Mouse (Mus musculus): ENCODE measurements at regions not wholly inside any gene's neighbourhood (a gene's known extent, or its start where the extent isn't known, plus 50 kb on each side); places are given as distances from the start of the nearest gene placed in this dataset.

DNA sequence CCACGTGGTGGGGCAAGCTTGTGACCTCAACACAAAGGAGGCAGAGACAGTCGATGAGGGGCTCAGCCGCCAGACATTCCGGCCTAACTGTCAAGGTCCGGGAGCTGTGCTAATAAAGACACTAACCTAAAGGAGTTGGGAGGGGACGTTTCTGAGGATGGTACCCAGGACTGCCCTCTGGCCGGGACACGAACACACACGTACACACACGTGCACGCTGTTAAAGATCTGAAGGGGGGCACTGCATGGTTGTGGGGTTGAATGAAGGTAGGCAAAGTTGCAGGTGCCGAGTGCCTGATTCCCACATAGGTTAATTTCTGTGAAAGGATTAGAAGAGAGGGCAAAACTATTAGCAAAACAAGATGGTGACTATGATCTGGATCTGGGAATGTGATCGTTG lies 65.4 kb upstream of the Mitf start:
- ATAC-seq (ENCODE audit: insufficient read depth, low FRiP score), result no peak
- Histone ChIP-seq H3K27ac (ENCODE audit: low read length) (no peak overlapping the region), H3K4me2 (ENCODE audit: low read depth, low read length) (no peak overlapping the region), H3K27me3 (ENCODE audit: control insufficient read depth, insufficient read depth, low read length) (no peaks in the 10 kb centered on the region), H3K9me3 (replicated peaks; ENCODE audit: control insufficient read depth, low read length) (no peaks in the 10 kb centered on the region), H3K9ac (ENCODE audit: low read length) (no peak overlapping the region), H3K4me3 (replicated peaks; ENCODE audit: low read length) (no peak overlapping the region), H3K36me3 (ENCODE audit: control insufficient read depth, insufficient read depth, low read length) (no peaks in the 10 kb centered on the region), H3K4me1 (ENCODE audit: control insufficient read depth, insufficient read depth, low read length) (no peaks in the 10 kb centered on the region)
- WGBS, result 67% methylated on average over 13 of the region's 13 CpGs

GRCm38 (mm10) chr6:97740851-97741201 lies 66.0 kb upstream of the Mitf start:
- Histone ChIP-seq H3K4me1 (ENCODE audit: control insufficient read depth, insufficient read depth, low read length) (no peaks in the 10 kb centered on the region), H3K27ac (ENCODE audit: low read length) (no peak overlapping the region), H3K4me3 (replicated peaks; ENCODE audit: low read length) (no peak overlapping the region), H3K36me3 (ENCODE audit: control insufficient read depth, insufficient read depth, low read length) (no peaks in the 10 kb centered on the region), H3K4me2 (ENCODE audit: low read depth, low read length) (no peak overlapping the region), H3K27me3 (ENCODE audit: control insufficient read depth, insufficient read depth, low read length) (no peaks in the 10 kb centered on the region), H3K9ac (ENCODE audit: low read length) (no peak overlapping the region), H3K9me3 (replicated peaks; ENCODE audit: control insufficient read depth, low read length) (no peaks in the 10 kb centered on the region)
- ATAC-seq (ENCODE audit: insufficient read depth, low FRiP score), result no peak
- WGBS, result 67% methylated on average over 11 of the region's 11 CpGs

DNA sequence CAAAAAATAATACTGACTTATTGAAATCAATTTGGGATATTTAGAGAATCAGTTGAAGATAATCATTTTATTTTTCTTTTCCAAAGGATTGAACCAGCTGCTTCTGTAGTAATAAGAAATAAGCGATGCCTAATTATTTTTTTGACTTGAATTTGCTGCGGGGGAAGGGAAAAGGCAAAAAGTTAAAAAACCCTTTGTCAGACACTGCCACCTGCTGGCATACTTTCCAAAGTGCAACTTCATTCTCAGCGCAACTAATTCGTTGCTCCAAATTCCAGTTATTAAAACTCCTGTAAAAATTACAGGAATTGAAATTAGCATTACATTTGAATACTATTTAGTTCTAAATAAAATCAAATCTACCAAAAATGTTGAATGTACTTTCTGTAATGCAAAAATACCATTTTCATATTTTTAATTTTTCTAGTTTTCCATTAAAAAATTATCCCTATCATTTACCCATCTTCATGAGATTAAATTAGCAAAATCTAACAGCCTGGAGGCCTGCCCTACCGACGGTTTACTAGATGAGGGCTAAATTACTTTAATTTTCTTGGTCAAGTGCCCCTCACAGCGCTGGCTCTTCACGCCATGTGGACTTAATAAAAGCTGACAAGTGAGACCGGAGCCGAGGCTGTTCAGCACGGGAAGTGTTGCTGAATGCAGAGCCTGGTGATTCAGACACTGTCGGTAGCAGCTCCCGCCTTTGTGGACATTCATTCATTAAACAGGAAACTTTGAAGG lies 66.6 kb upstream of the Mitf start:
- H3K4me3 ChIP-seq (replicated peaks; ENCODE audit: low read length), result no peak overlapping the region
- WGBS, result 24% methylated on average over 13 of the region's 13 CpGs
- H3K27ac ChIP-seq (ENCODE audit: low read length), result no peak overlapping the region
- no peak for ATAC-seq (ENCODE audit: insufficient read depth, low FRiP score)
- H3K4me2 ChIP-seq (ENCODE audit: low read depth, low read length), result no peak overlapping the region
- H3K4me1 ChIP-seq (ENCODE audit: control insufficient read depth, insufficient read depth, low read length), result no peaks in the 10 kb centered on the region
- H3K9me3 ChIP-seq (replicated peaks; ENCODE audit: control insufficient read depth, low read length), result no peaks in the 10 kb centered on the region
- H3K9ac ChIP-seq (ENCODE audit: low read length), result no peak overlapping the region
- H3K27me3 ChIP-seq (ENCODE audit: control insufficient read depth, insufficient read depth, low read length), result no peaks in the 10 kb centered on the region
- no peaks in the 10 kb centered on the region for H3K36me3 ChIP-seq (ENCODE audit: control insufficient read depth, insufficient read depth, low read length)

DNA sequence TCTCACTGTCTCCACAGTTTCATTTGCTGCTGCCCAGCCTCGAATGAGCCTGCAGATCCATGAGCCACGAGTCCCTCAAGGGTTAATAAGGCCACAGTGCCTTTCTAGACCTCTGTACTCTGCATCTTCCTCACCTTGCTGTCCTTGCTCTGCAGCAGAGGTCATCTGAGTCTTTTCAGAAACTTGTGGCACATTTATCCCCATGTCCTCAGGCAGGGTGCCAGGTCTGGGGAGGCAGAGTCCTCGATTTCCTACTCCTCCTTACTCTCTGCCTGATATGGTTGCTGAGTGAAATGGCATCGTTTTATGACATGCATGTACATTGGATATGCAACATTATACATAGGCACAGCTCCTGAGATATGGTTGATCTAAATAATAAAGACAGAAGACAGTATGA lies 68.0 kb upstream of the Mitf start:
- no peak for ATAC-seq (ENCODE audit: insufficient read depth, low FRiP score)
- H3K4me1 ChIP-seq (ENCODE audit: control insufficient read depth, insufficient read depth, low read length), result no peaks in the 10 kb centered on the region
- no peaks in the 10 kb centered on the region for H3K36me3 ChIP-seq (ENCODE audit: control insufficient read depth, insufficient read depth, low read length)
- H3K27ac ChIP-seq (ENCODE audit: low read length), result no peak overlapping the region
- no peak overlapping the region for H3K4me2 ChIP-seq (ENCODE audit: low read depth, low read length)
- WGBS, result 66% methylated on average over 4 of the region's 4 CpGs
- H3K9me3 ChIP-seq (replicated peaks; ENCODE audit: control insufficient read depth, low read length), result no peaks in the 10 kb centered on the region
- no peak overlapping the region for H3K4me3 ChIP-seq (replicated peaks; ENCODE audit: low read length)
- H3K27me3 ChIP-seq (ENCODE audit: control insufficient read depth, insufficient read depth, low read length), result no peaks in the 10 kb centered on the region
- H3K9ac ChIP-seq (ENCODE audit: low read length), result no peak overlapping the region

DNA sequence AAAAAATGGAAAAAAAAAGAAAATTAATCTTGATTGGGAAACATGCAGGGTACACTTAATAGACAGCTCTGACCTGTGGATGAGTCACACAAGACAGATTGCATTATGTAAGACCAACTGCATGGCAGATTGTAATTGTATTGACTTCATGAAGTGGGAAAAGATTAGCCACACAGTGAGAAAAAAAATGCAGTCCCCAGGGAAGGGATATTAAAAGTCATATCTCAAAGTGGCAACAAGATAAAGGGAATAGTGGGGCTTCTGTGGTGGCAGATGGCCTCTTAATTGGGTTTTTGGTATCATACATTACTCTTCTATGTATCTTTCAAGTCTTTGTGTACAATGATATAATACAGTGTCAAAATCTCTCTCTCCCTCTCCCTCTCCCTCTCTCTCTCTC lies 76.0 kb upstream of the Mitf start:
- Histone ChIP-seq H3K27me3 (ENCODE audit: control insufficient read depth, insufficient read depth, low read length) (no peaks in the 10 kb centered on the region), H3K4me2 (ENCODE audit: low read depth, low read length) (no peak overlapping the region), H3K4me3 (replicated peaks; ENCODE audit: low read length) (no peak overlapping the region), H3K9me3 (replicated peaks; ENCODE audit: control insufficient read depth, low read length) (no peaks in the 10 kb centered on the region), H3K36me3 (ENCODE audit: control insufficient read depth, insufficient read depth, low read length) (no peaks in the 10 kb centered on the region), H3K4me1 (ENCODE audit: control insufficient read depth, insufficient read depth, low read length) (no peaks in the 10 kb centered on the region), H3K27ac (ENCODE audit: low read length) (no peak overlapping the region), H3K9ac (ENCODE audit: low read length) (no peak overlapping the region)
- ATAC-seq (ENCODE audit: insufficient read depth, low FRiP score), result no peak

DNA sequence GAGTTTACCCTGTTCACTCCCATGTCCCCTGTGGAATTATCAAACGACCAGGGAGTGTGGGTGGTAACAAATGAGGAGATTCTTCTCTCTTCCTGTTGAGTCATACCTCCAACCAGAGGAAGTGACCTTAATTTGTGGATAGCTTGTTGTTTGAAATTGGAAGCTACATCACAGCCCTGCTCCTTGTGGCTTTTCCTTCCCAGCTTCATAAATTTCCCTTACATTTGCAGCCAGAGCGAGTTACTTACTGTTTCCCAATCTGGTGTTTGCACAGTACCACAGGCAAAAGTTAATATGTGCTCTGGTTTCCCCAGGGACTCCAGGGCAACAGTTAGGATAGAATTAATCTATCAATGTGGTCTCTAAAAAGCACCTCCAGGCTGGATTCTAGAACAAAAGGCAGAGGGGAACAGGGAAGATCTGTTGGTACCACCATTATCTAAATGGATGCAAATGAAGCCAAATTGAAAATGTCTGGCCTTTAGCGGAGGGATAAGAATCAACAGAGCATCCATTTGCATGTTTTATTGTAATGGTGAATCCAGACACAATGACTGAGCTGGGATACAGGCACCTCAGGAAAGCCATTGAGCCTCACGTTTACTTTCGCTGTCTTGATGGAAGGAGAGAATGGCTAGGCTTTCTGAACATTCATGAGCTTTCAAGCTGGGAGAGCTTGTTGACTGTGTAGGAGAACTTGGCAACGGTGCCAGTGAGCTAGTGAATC lies 88.5 kb upstream of the Mitf start:
- no peaks in the 10 kb centered on the region for H3K36me3 ChIP-seq (ENCODE audit: control insufficient read depth, insufficient read depth, low read length)
- 0 out of 2 replicates have a peak, but pooled peaks cover 2% of the 10 kb centered on the region for H3K4me1 ChIP-seq (ENCODE audit: control insufficient read depth, insufficient read depth, low read length)
- H3K4me2 ChIP-seq (ENCODE audit: low read depth, low read length), result no peak overlapping the region
- H3K27ac ChIP-seq (ENCODE audit: low read length), result no peak overlapping the region
- H3K9me3 ChIP-seq (replicated peaks; ENCODE audit: control insufficient read depth, low read length), result no peaks in the 10 kb centered on the region
- H3K4me3 ChIP-seq (replicated peaks; ENCODE audit: low read length), result no peak overlapping the region
- no peaks in the 10 kb centered on the region for H3K27me3 ChIP-seq (ENCODE audit: control insufficient read depth, insufficient read depth, low read length)
- H3K9ac ChIP-seq (ENCODE audit: low read length), result no peak overlapping the region
- ATAC-seq (ENCODE audit: insufficient read depth, low FRiP score), result no peak
- 54% methylated on average over 6 of the region's 6 CpGs for WGBS

DNA sequence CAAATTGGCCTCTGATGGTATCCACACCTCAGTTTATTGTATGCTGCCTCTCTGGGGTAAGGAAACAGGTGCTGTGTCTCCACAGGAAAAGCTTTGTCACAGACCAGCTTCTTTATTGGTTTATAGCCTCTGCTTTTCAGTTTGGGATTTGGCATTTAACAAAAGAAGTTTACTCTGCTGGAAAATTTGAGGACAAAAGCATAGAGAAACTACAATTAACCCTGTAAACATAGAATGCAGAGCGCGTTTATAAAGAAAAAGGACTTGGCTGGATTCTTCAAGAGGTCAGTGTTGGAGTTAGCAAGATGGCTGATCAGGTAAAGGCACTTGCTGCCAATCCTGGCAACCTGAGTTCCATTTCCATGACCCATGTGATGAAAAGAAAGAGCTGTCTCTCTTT lies 90.1 kb upstream of the Frmd4b start:
- no peak for ATAC-seq (ENCODE audit: insufficient read depth, low FRiP score)
- Histone ChIP-seq H3K27ac (ENCODE audit: low read length) (no peak overlapping the region), H3K36me3 (ENCODE audit: control insufficient read depth, insufficient read depth, low read length) (no peaks in the 10 kb centered on the region), H3K9me3 (replicated peaks; ENCODE audit: control insufficient read depth, low read length) (no peaks in the 10 kb centered on the region), H3K4me3 (replicated peaks; ENCODE audit: low read length) (no peak overlapping the region), H3K4me1 (ENCODE audit: control insufficient read depth, insufficient read depth, low read length) (no peaks in the 10 kb centered on the region), H3K27me3 (ENCODE audit: control insufficient read depth, insufficient read depth, low read length) (no peaks in the 10 kb centered on the region), H3K4me2 (ENCODE audit: low read depth, low read length) (no peak overlapping the region), H3K9ac (ENCODE audit: low read length) (no peak overlapping the region)
- WGBS, result 78% methylated on average over 2 of the region's 2 CpGs

GRCm38 (mm10) chr6:97704361-97704760 lies 87.0 kb upstream of the Frmd4b start:
- 59% methylated on average over 5 of the region's 5 CpGs for WGBS
- Histone ChIP-seq H3K36me3 (ENCODE audit: control insufficient read depth, insufficient read depth, low read length) (no peaks in the 10 kb centered on the region), H3K9me3 (replicated peaks; ENCODE audit: control insufficient read depth, low read length) (no peaks in the 10 kb centered on the region), H3K9ac (ENCODE audit: low read length) (no peak overlapping the region), H3K4me3 (replicated peaks; ENCODE audit: low read length) (no peak overlapping the region), H3K27me3 (ENCODE audit: control insufficient read depth, insufficient read depth, low read length) (no peaks in the 10 kb centered on the region), H3K4me2 (ENCODE audit: low read depth, low read length) (no peak overlapping the region), H3K27ac (ENCODE audit: low read length) (no peak overlapping the region), H3K4me1 (ENCODE audit: control insufficient read depth, insufficient read depth, low read length) (no peaks in the 10 kb centered on the region)
- ATAC-seq (ENCODE audit: insufficient read depth, low FRiP score), result no peak

DNA sequence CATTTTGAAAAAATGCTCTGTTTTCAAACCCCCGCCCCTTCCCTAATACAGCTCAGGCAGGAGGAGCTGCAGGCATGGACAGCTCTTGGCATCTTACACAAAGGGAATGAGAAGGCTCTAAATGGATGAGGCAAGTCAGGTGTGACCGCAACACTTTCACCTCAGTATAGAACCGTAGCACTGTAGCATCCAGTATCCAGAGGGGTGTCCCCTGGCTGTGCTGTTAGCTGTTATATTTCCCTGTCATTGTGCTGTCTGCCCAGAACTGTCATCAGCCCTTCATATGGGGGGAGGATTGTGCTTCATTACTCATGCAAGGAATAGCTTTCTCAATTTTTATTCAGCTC lies 82.4 kb upstream of the Frmd4b start:
- whole genome bisulfite sequencing, result 74% methylated on average over 3 of the region's 3 CpGs
- H3K27me3 ChIP-seq (ENCODE audit: control insufficient read depth, insufficient read depth, low read length), result no peaks in the 10 kb centered on the region
- no peak overlapping the region for H3K27ac ChIP-seq (ENCODE audit: low read length)
- H3K4me2 ChIP-seq (ENCODE audit: low read depth, low read length), result no peak overlapping the region
- H3K4me3 ChIP-seq (replicated peaks; ENCODE audit: low read length), result no peak overlapping the region
- no peak for ATAC-seq (ENCODE audit: insufficient read depth, low FRiP score)
- H3K4me1 ChIP-seq (ENCODE audit: control insufficient read depth, insufficient read depth, low read length), result no peaks in the 10 kb centered on the region
- H3K9ac ChIP-seq (ENCODE audit: low read length), result no peak overlapping the region
- no peaks in the 10 kb centered on the region for H3K36me3 ChIP-seq (ENCODE audit: control insufficient read depth, insufficient read depth, low read length)
- no peaks in the 10 kb centered on the region for H3K9me3 ChIP-seq (replicated peaks; ENCODE audit: control insufficient read depth, low read length)

Data from stomach, embryonic 16.5 days (tissue).